Mouse (Mus musculus) urinary bladder, postnatal 14 days (tissue): ENCODE measurements around the gene Gm29609.

Experiments
- DNase-seq: peaks from one replicate; pipeline ENCODE4 v3.0.0; 2021; ENCODE audit warnings: low spot score

Gm29609 gene

GRCm38 (mm10) chr5:31138968-31139425 is 40.7 kb downstream of the Gm29609 start:
- DNase-seq: no peak

GRCm38 (mm10) chr5:31138241-31138967 is 41.3 kb downstream of the Gm29609 start, which contains the start of gene Ucn:
TSS of gene Ucn (minus strand) at chr5:31138829.
- DNase-seq: no peak

- DNase-seq: no peak
Observed at GRCm38 (mm10) chr5:31137658-31138057, 42.1 kb downstream of the Gm29609 start.

DNA sequence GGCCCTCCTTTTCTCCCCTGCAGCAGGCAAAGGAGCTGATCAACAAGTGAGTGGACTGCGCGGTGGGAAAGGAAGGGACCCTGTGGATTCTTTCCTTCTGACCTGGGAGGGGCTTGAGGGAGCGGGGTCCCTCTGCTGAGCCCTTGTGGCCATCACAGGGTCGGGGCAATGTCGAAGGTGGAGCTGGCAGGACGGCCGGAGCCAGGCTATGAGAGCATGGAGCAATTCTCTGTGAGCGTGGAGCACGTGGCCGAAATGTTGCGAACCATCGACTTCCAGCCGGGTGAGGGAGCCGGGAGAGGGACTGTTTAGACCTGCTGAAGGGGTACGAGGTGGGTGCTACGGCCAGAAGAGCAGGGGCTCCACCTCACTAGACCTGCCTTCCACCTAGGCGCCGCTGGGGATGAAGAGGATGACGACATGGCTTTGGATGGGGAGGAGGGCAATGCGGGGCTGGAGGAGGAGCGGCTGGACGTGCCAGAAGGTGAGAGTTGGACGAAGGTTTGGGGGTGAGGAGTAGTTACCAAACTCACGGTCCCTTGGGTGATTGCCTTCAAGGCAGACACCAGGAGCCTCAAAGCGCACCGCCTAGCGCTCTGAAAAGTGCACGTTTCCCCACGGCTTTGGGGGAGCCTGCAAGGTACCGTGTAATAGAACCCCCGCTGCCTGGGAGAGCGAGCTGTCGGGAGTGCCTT is 42.8 kb downstream of the Gm29609 start:
- no peak for DNase-seq

- no peak for DNase-seq
Observed at GRCm38 (mm10) chr5:31126050-31126449, 53.7 kb downstream of the Gm29609 start.

DNA sequence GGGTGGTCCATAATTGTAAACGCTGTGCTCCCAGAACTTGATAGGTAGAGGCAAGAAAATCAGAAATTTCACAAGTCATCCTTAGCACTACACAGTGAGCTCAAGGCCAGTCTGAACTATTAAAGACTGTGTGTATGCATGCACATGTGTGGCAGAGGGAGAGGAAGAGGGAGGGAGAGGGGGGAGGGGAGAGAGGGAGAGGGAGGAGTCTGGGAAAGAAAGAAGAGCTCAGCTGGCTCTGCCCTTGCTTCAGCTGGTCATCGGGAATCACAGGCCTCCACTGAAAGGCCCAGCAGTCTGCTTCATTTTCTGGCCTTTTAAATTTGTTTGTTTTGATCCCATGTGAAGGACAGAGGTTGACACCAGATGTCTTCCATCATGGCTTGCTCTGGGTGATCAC is 56.2 kb downstream of the Gm29609 start:
- no peak for DNase-seq

GRCm38 (mm10) chr5:31121111-31121510 is 58.6 kb downstream of the Gm29609 start:
- DNase-seq: no peak

- DNase-seq: no peak
Observed at GRCm38 (mm10) chr5:31116912-31117311, 62.8 kb downstream of the Gm29609 start.

DNA sequence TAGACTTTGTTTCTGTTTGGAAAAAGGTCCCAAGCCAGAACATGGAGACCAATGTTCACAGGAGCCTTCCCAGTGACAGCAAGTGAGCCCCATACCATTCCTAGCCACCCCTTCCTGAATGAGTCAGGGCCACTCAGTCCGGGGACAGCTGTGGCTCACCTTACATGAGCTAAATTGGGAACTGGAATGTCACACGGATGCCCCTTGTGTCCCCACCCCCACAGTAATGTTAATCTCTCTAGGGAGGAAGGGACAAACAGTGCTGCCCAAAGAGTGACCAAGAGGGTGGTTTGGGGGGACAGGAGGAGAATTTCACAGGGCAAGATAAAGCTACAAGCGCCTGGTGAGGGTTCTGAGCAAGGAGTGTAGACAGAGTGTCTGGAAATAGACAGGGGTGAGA is 63.4 kb downstream of the Gm29609 start, which contains the start of gene Trim54:
Gene Trim54, plus strand, starts transcription at position 359 of the 400 bp plus-strand sequence.
- no peak for DNase-seq

GRCm38 (mm10) chr5:31110781-31111180 is 68.9 kb downstream of the Gm29609 start:
- no peak for DNase-seq

DNA sequence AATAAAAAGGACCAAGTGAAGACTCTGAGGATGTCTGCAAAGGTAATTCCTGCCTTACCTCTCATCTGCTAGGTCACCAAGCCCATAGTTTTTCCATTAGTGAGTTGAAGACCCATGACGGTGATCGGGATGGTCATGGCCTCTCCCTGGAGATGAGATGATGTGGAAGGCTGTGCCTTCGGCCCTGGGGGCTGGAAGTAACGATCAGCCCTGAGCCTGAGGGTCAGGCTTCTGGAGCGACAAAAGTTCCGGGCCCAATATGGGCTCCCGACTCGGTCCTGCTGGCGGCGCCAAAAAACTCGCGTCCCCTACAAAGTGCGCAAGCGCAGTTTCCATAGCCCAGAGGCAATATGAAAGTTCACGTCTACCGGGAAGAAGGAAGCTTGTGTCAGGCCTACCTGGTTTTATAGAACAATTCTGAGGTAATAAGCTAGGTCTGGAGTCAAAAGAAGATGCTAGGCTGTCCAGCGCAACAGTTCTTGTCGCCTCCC is 71.7 kb downstream of the Gm29609 start, which contains the start of gene Slc30a3:
Gene Slc30a3, minus strand, starts transcription at position 238 of the 491 bp plus-strand sequence.
- DNase-seq: no peak

DNA sequence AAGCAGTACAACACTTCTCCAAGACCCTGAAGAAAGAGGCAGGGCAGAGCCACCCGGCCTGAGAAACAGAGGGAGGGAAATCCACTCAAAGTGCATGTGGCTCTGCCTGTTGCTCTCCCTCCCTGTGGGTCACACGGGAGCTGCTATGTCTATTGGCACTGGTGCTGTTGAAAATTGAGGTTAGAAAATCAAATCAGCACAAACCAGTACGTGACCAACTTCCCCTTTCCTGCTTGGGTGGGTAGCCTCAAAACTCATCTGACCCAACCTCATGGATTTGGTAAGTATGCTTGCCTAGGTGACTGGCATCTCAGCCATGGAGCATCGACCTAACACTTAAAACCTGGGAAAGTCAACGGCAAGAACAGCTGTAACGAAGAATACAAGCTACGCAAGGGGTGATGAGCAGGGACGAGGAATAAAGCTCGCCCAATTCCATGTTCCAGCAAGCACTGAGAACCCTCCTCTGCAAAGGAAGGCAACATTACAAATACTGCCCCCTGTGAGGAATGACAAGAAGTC is 73.8 kb downstream of the Gm29609 start, which contains the start of gene Dnajc5g:
Gene Dnajc5g, plus strand, starts transcription at position 472 of the 522 bp plus-strand sequence.
- DNase-seq: no peak

DNA sequence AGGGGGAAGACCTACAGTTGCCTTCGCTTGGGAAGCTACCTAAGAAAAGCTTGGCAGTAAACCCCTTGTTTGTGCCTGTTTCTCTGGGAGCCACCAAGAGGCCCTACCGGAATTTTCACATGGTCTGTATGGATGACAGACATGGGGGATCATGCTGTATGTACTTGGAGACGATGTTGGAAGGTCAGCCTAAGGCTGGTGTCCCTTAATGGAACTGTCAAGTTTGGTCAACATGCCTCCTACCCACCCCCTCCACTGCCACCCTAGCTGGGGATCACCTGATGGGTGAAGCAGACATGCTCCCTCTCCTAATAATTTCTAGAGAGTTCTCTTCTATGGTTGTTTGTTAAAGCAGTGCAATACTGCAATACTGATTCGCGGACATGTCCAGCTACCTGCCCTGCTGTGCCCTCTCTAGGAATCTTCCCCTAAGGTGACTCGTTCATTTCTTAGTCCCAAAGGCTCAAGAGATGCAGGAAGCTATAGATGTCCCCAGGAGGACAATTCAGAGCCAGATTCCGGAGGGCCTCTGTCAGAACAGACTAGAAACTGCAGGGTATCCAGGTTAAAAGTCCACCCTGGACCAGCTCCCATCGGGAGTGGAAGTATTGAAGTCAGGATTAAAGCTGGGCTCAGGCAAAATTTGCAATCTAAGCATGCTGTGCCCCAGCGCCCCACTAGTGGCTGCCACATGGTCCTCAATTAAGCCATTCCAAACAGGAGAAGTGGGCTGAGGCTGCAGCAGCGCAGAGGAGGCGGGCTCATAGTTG is 83.8 kb downstream of the Gm29609 start:
- DNase-seq: no peak

DNA sequence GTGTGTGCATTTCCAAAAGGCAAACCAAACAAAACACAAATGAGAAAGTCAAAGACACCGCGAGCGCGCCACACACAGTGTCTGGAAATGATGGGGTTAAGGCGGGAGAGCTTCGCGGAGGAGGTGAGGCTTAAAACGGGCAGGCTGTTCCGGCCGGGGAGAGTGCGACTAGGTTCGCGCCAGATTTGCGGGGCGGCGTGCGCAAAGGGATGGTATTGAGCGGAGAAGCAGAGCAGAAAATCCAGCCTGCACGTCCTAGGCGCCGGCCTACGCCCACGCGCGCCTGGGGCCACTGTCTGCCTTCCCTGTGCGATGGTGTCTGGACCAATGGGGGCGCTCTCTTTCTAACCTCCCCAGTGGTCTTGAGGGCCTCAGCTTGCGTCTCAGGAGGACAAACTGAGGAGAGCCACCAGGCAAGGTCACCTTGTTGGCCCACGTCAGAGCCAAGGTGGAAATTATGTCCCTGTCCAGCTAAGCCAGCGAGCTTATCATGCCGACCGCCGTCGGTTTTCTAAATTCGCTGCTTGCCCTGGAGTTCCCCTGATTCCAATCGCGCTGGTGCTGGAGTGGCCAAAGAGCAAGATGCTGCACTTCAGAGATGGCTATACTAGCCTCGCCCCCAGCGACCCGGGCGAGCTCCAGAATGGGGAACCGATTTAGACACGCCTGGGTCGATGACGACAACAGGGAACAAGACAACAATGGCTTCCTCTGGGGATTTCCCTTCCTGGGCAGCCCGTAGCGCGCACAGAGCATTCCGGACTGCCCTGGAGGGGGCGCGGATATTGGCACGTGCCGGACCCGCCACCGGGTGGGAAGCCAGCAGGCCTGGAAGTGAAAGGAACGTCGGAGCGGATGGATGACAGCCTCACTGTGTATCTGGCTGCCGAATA is 84.7 kb downstream of the Gm29609 start:
- DNase-seq: peak; percentile 29
